Mouse (Mus musculus): Measurements from ENCODE around the gene Tmem131l. TPM values are rescaled to one million over a fixed set of nuclear protein-coding genes. Genes with fewer than 3 reads are reported as not detected.

The Tmem131l gene
- 126 TPM for total RNA-seq (2023)

DNA sequence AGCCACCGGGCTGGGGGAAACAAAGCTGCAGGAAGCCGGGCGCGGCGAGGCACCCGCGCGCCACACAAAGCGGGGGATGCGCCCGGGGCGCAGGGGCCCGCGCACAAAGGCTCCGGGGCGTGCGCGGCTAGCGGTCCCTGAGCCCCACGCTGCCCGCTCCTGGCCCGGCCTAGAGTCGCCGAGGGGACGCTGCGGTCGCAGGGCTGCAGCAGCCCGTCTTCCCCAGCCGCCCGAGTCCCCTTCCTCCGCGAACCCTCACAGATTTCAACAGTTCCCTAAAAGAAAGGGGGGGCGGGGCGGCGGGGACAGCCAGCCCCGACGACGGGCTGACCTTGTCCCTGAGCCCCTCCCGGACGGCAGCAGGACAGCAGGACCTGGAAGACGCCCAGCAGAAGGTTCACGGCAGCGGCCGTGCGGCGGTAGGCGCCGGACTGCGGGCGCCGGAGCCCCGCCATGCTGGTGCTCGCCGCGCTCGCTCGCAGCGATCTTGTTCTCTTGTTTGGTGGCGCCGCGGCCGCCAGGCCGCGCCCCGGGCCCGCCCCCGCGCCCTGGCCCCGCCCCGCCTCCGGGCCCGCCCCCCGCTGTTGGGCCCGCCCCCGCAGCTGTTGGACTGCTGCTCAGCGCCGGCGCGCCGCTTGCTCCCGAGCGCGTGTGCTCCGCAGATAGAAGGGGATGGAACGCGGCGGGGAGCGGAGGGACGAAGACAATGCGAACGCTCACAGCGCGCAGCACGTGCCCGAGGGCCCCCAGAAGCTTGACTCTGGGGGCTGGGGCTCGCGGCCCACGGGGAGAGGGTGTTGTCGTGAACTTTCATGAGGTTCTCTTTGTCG lies at the start of gene Tmem131l:
Gene Tmem131l (minus strand): TSS at position 530 of the 830 bp plus-strand sequence.

Other genes starting within 250 kb of the Tmem131l start
- 2.2 TPM for gene Tlr2, start 198.4 kb downstream of the Tmem131l start, total RNA-seq (2023)
- gene Mnd1, start 115.6 kb upstream of the Tmem131l start, total RNA-seq (2023), result not detected
- gene Gm6525, start 133.9 kb upstream of the Tmem131l start, total RNA-seq (2023), result not detected